Mouse (Mus musculus): ENCODE results near the gene Cfap161. TPM values are rescaled to one million over a fixed set of nuclear protein-coding genes. Genes with fewer than 3 reads are reported as not detected.

Cfap161 gene
- polyA plus RNA-seq, 1 experiment from 2014 or later: not detected

Other genes starting within 250 kb of the Cfap161 start
- 0.10 and 0.28 TPM in 2 replicates for gene Tmc3, start 210.0 kb downstream of the Cfap161 start, polyA plus RNA-seq (2016; fragmentation: Nextera tagmentation; extraction: Ambion mirVana)
- 10.5 and 12.0 TPM in 2 replicates for gene Stard5, start 162.9 kb downstream of the Cfap161 start, polyA plus RNA-seq (2016; fragmentation: Nextera tagmentation; extraction: Ambion mirVana)
- gene Il16, start 49.2 kb downstream of the Cfap161 start, polyA plus RNA-seq (2016; fragmentation: Nextera tagmentation; extraction: Ambion mirVana): 1.5 and 1.6 TPM in 2 replicates
- gene Tlnrd1, start 89.4 kb upstream of the Cfap161 start, polyA plus RNA-seq (2016; fragmentation: Nextera tagmentation; extraction: Ambion mirVana): 21.2 and 23.3 TPM in 2 replicates
- gene Mesd, start 89.6 kb upstream of the Cfap161 start, polyA plus RNA-seq (2016; fragmentation: Nextera tagmentation; extraction: Ambion mirVana): 79.3 and 83.5 TPM in 2 replicates